Mouse (Mus musculus): ENCODE measurements around the gene Cass4. TPM values are rescaled to one million over a fixed set of nuclear protein-coding genes. Genes with fewer than 3 reads are reported as not detected.

Gene Cass4
- polyA plus RNA-seq, 1 experiment from 2014 or later: 0.45 TPM

GRCm38 (mm10) chr2:172468346-172468819, 74.8 kb downstream of the Cass4 start:
- no peak overlapping the region for H3K27ac ChIP-seq (replicated peaks)
- 91% methylated on average over 11 of the region's 11 CpGs for WGBS
- H3K27me3 ChIP-seq (replicated peaks): no peaks in the 10 kb centered on the region
- peaks cover 11% of the 10 kb centered on the region for H3K4me1 ChIP-seq
- H3K4me3 ChIP-seq: no peak overlapping the region
- no peak overlapping the region for H3K4me2 ChIP-seq
- H3K36me3 ChIP-seq: peaks cover 73% of the 10 kb centered on the region
- ATAC-seq (ENCODE audit: extremely low read depth, insufficient number of reproducible peaks, low FRiP score, low TSS enrichment): no peak
- H3K9ac ChIP-seq: no peak overlapping the region
- H3K9me3 ChIP-seq: no peaks in the 10 kb centered on the region

- no peaks in the 10 kb centered on the region for H3K9me3 ChIP-seq
- peaks cover 25% of the 10 kb centered on the region for H3K4me1 ChIP-seq
- peaks cover 35% of the 10 kb centered on the region for H3K36me3 ChIP-seq
- no peak within 1 kb of the TSS for H3K4me3 ChIP-seq
- H3K27me3 ChIP-seq (replicated peaks): no peaks in the 10 kb centered on the region
- no peak for ATAC-seq (ENCODE audit: extremely low read depth, insufficient number of reproducible peaks, low FRiP score, low TSS enrichment)
- 0 out of 2 replicates have a peak within 1 kb of the TSS, but pooled peaks have one; percentile 29 for H3K27ac ChIP-seq (replicated peaks)
- 0 out of 2 replicates have a peak within 1 kb of the TSS, but pooled peaks have one; percentile 3 for H3K9ac ChIP-seq
- H3K4me2 ChIP-seq: no peak within 1 kb of the TSS
- 81% methylated on average over 11 of the region's 11 CpGs for WGBS
Observed at GRCm38 (mm10) chr2:172472318-172472717, 78.7 kb downstream of the Cass4 start, which contains the start of gene Fam209. Gene Fam209 (plus strand): TSS chr2:172472520.

- Histone ChIP-seq H3K9me3 (no peaks in the 10 kb centered on the region), H3K9ac (0 out of 2 replicates have a peak overlapping the region, but pooled peaks have one; percentile 3), H3K4me3 (no peak overlapping the region), H3K27me3 (replicated peaks) (no peaks in the 10 kb centered on the region), H3K4me2 (no peak overlapping the region), H3K27ac (replicated peaks) (0 out of 2 replicates have a peak overlapping the region, but pooled peaks have one; percentile 29), H3K4me1 (peaks cover 23% of the 10 kb centered on the region), H3K36me3 (peaks cover 22% of the 10 kb centered on the region)
- ATAC-seq (ENCODE audit: extremely low read depth, insufficient number of reproducible peaks, low FRiP score, low TSS enrichment): no peak
- 58% methylated on average over 8 of the region's 8 CpGs for WGBS
Observed at GRCm38 (mm10) chr2:172473591-172473990, 80.0 kb downstream of the Cass4 start.

- peaks cover 8% of the 10 kb centered on the region for H3K36me3 ChIP-seq
- peaks cover 22% of the 10 kb centered on the region for H3K4me1 ChIP-seq
- no peaks in the 10 kb centered on the region for H3K9me3 ChIP-seq
- H3K4me2 ChIP-seq: no peak overlapping the region
- no peak for ATAC-seq (ENCODE audit: extremely low read depth, insufficient number of reproducible peaks, low FRiP score, low TSS enrichment)
- no peak overlapping the region for H3K4me3 ChIP-seq
- H3K27me3 ChIP-seq (replicated peaks): no peaks in the 10 kb centered on the region
- no peak overlapping the region for H3K27ac ChIP-seq (replicated peaks)
- WGBS: 28% methylated on average over 6 of the region's 6 CpGs
- no peak overlapping the region for H3K9ac ChIP-seq
Observed at GRCm38 (mm10) chr2:172474970-172475369, 81.4 kb downstream of the Cass4 start.

- WGBS: 12% methylated on average over 10 of the region's 10 CpGs
- H3K36me3 ChIP-seq: no peaks in the 10 kb centered on the region
- no peaks in the 10 kb centered on the region for H3K9me3 ChIP-seq
- peak overlapping the region; percentile 68 for H3K27ac ChIP-seq (replicated peaks)
- no peak for ATAC-seq (ENCODE audit: extremely low read depth, insufficient number of reproducible peaks, low FRiP score, low TSS enrichment)
- H3K27me3 ChIP-seq (replicated peaks): no peaks in the 10 kb centered on the region
- peak overlapping the region; percentile 49 for H3K4me2 ChIP-seq
- peaks cover 22% of the 10 kb centered on the region for H3K4me1 ChIP-seq
- H3K4me3 ChIP-seq: peak overlapping the region; percentile 49; the same call in 1 of the 2 replicates
- peak overlapping the region; percentile 11; the same call in 1 of the 2 replicates for H3K9ac ChIP-seq
Observed at GRCm38 (mm10) chr2:172476707-172477260, 83.2 kb downstream of the Cass4 start.

GRCm38 (mm10) chr2:172477350-172477749, 83.8 kb downstream of the Cass4 start:
- Histone ChIP-seq H3K36me3 (no peaks in the 10 kb centered on the region), H3K27me3 (replicated peaks) (no peaks in the 10 kb centered on the region), H3K4me1 (peaks cover 22% of the 10 kb centered on the region), H3K9ac (peak overlapping the region; percentile 76), H3K27ac (replicated peaks) (peak overlapping the region; percentile 73), H3K4me2 (peak overlapping the region; percentile 71), H3K9me3 (no peaks in the 10 kb centered on the region), H3K4me3 (peak overlapping the region; percentile 49)
- ATAC-seq (ENCODE audit: extremely low read depth, insufficient number of reproducible peaks, low FRiP score, low TSS enrichment): no peak
- WGBS: 26% methylated on average over 3 of the region's 3 CpGs

- Histone ChIP-seq H3K4me1 (peaks cover 19% of the 10 kb centered on the region), H3K4me3 (peak overlapping the region; percentile 49), H3K9me3 (no peaks in the 10 kb centered on the region), H3K9ac (peak overlapping the region; percentile 76), H3K27me3 (replicated peaks) (no peaks in the 10 kb centered on the region), H3K27ac (replicated peaks) (peak overlapping the region; percentile 73), H3K36me3 (no peaks in the 10 kb centered on the region), H3K4me2 (peak overlapping the region; percentile 71)
- WGBS: 0% methylated on average over 2 of the region's 2 CpGs
- ATAC-seq (ENCODE audit: extremely low read depth, insufficient number of reproducible peaks, low FRiP score, low TSS enrichment): no peak
Observed at GRCm38 (mm10) chr2:172477860-172478259, 84.3 kb downstream of the Cass4 start.

GRCm38 (mm10) chr2:172480296-172480695, 86.7 kb downstream of the Cass4 start:
- H3K36me3 ChIP-seq: no peaks in the 10 kb centered on the region
- H3K4me3 ChIP-seq: no peak overlapping the region
- no peak overlapping the region for H3K27ac ChIP-seq (replicated peaks)
- no peak overlapping the region for H3K4me2 ChIP-seq
- 68% methylated on average over 7 of the region's 7 CpGs for WGBS
- no peaks in the 10 kb centered on the region for H3K9me3 ChIP-seq
- peaks cover 8% of the 10 kb centered on the region for H3K4me1 ChIP-seq
- ATAC-seq (ENCODE audit: extremely low read depth, insufficient number of reproducible peaks, low FRiP score, low TSS enrichment): no peak
- no peaks in the 10 kb centered on the region for H3K27me3 ChIP-seq (replicated peaks)
- H3K9ac ChIP-seq: no peak overlapping the region

- peaks cover 4% of the 10 kb centered on the region for H3K4me1 ChIP-seq
- H3K9me3 ChIP-seq: no peaks in the 10 kb centered on the region
- WGBS: 73% methylated on average over 16 of the region's 16 CpGs
- no peak overlapping the region for H3K9ac ChIP-seq
- H3K36me3 ChIP-seq: no peaks in the 10 kb centered on the region
- H3K27ac ChIP-seq (replicated peaks): no peak overlapping the region
- H3K4me3 ChIP-seq: no peak overlapping the region
- no peak for ATAC-seq (ENCODE audit: extremely low read depth, insufficient number of reproducible peaks, low FRiP score, low TSS enrichment)
- no peak overlapping the region for H3K4me2 ChIP-seq
- H3K27me3 ChIP-seq (replicated peaks): no peaks in the 10 kb centered on the region
Observed at GRCm38 (mm10) chr2:172481654-172482385, 88.2 kb downstream of the Cass4 start.

Data from heart, embryonic 13.5 days (tissue).